Comparison of ENCODE assay signal across 12 mouse cellular contexts in genomic region chr17:86323909-86324686, GRCm38 (mm10).
DNase-seq lines count a peak whose midpoint lies in the region; ATAC-seq and TF ChIP-seq lines count a peak whose summit lies in the region.
"Had no signal": no experiment of that assay in that cellular context is flagged by ENCODE, and none has a peak within 500 bp of the region (broad histone marks: within the 10 kb centered on the region; RNA-seq: fewer than 3 reads in every experiment).

No protein-coding gene starts in this region.

- TF ChIP-seq CTCF in midbrain, postnatal 0 days (IDR thresholded peaks at IDR 0.05) = no peak

- H3K4me3 ChIP-seq in hindbrain, embryonic 10.5 days = no peak overlapping the region
- no peak overlapping the region for H3K4me3 ChIP-seq in hindbrain, embryonic 16.5 days (ENCODE audit: low read length)
- H3K4me3 ChIP-seq in midbrain, embryonic 11.5 days (ENCODE audit: low read depth, low read length) = no peak overlapping the region
- H3K4me3 ChIP-seq in midbrain, postnatal 0 days (ENCODE audit: low read depth, low read length) = no peak overlapping the region
- no peak overlapping the region for H3K4me3 ChIP-seq in embryonic facial prominence, embryonic 10.5 days
- H3K4me3 ChIP-seq: midbrain, embryonic 15.5 days had no signal

- no peaks in the 10 kb centered on the region for H3K36me3 ChIP-seq in hindbrain, embryonic 10.5 days
- no peaks in the 10 kb centered on the region for H3K36me3 ChIP-seq in hindbrain, embryonic 16.5 days (ENCODE audit: control insufficient read depth, insufficient read depth, low read length)
- no peaks in the 10 kb centered on the region for H3K36me3 ChIP-seq in midbrain, embryonic 11.5 days (ENCODE audit: control insufficient read depth, insufficient read depth, low read length)
- no peaks in the 10 kb centered on the region for H3K36me3 ChIP-seq in midbrain, postnatal 0 days (ENCODE audit: insufficient read depth, low read length)
- no peaks in the 10 kb centered on the region for H3K36me3 ChIP-seq in embryonic facial prominence, embryonic 10.5 days (replicated peaks)
- H3K36me3 ChIP-seq: midbrain, embryonic 15.5 days had no signal

- peak overlapping the region; percentile 76 for H3K27ac ChIP-seq in hindbrain, embryonic 10.5 days
- H3K27ac ChIP-seq in hindbrain, embryonic 16.5 days (ENCODE audit: low read depth, low read length) = no peak overlapping the region
- H3K27ac ChIP-seq in midbrain, embryonic 11.5 days (ENCODE audit: low read depth, low read length) = 0 out of 2 replicates have a peak overlapping the region, but pooled peaks have one; percentile 9
- H3K27ac ChIP-seq in midbrain, postnatal 0 days (ENCODE audit: low read depth, low read length) = no peak overlapping the region
- peak overlapping the region; percentile 44; the same call in 1 of the 2 replicates for H3K27ac ChIP-seq in embryonic facial prominence, embryonic 10.5 days (replicated peaks)
- H3K27ac ChIP-seq: midbrain, embryonic 15.5 days had no signal

- 62% methylated on average over 6 of the region's 6 CpGs for WGBS in hindbrain, embryonic 10.5 days
- 41% methylated on average over 6 of the region's 6 CpGs for WGBS in hindbrain, embryonic 16.5 days
- 80% methylated on average over 6 of the region's 6 CpGs for WGBS in midbrain, embryonic 11.5 days
- WGBS in midbrain, postnatal 0 days = 66% methylated on average over 6 of the region's 6 CpGs
- 68% methylated on average over 6 of the region's 6 CpGs for WGBS in embryonic facial prominence, embryonic 10.5 days

- no peak overlapping the region for H3K9ac ChIP-seq in hindbrain, embryonic 16.5 days (ENCODE audit: low read depth, low read length)
- H3K9ac ChIP-seq in midbrain, embryonic 11.5 days (ENCODE audit: low read length) = no peak overlapping the region
- no peak overlapping the region for H3K9ac ChIP-seq in midbrain, postnatal 0 days (replicated peaks; ENCODE audit: low read length, poor library complexity, severe bottlenecking)
- H3K9ac ChIP-seq: midbrain, embryonic 15.5 days had no signal

- no peak overlapping the region for H3K4me2 ChIP-seq in hindbrain, embryonic 16.5 days (ENCODE audit: low read length)
- no peak overlapping the region for H3K4me2 ChIP-seq in midbrain, embryonic 11.5 days
- H3K4me2 ChIP-seq in midbrain, postnatal 0 days (ENCODE audit: low read depth, low read length, poor library complexity, severe bottlenecking) = no peak overlapping the region
- H3K4me2 ChIP-seq: midbrain, embryonic 15.5 days had no signal

- no peak for ATAC-seq in hindbrain, embryonic 16.5 days
- ATAC-seq in midbrain, embryonic 11.5 days (ENCODE audit: low FRiP score) = 0 out of 2 replicates have a peak, but pooled peaks have one; percentile 22
- ATAC-seq in midbrain, postnatal 0 days (ENCODE audit: low FRiP score) = no peak
- ATAC-seq: forebrain, embryonic 16.5 days; midbrain, embryonic 15.5 days had no signal

- peaks cover 48% of the 10 kb centered on the region for H3K4me1 ChIP-seq in hindbrain, embryonic 10.5 days (replicated peaks)
- peaks cover 5% of the 10 kb centered on the region; the same call in 1 of the 2 replicates for H3K4me1 ChIP-seq in hindbrain, embryonic 16.5 days (ENCODE audit: control insufficient read depth, insufficient read depth, low read depth, low read length)
- H3K4me1 ChIP-seq in midbrain, embryonic 11.5 days (ENCODE audit: control insufficient read depth, insufficient read depth, low read length) = no peaks in the 10 kb centered on the region
- no peaks in the 10 kb centered on the region for H3K4me1 ChIP-seq in midbrain, postnatal 0 days (ENCODE audit: insufficient read depth, low read length)
- H3K4me1 ChIP-seq in embryonic facial prominence, embryonic 10.5 days = peaks cover 46% of the 10 kb centered on the region

- no peaks in the 10 kb centered on the region for H3K9me3 ChIP-seq in hindbrain, embryonic 10.5 days
- H3K9me3 ChIP-seq in hindbrain, embryonic 16.5 days (ENCODE audit: control insufficient read depth, low read length) = no peaks in the 10 kb centered on the region
- H3K9me3 ChIP-seq in midbrain, embryonic 11.5 days (ENCODE audit: control insufficient read depth, low read length) = no peaks in the 10 kb centered on the region
- no peaks in the 10 kb centered on the region for H3K9me3 ChIP-seq in midbrain, postnatal 0 days (ENCODE audit: low read length)
- no peaks in the 10 kb centered on the region for H3K9me3 ChIP-seq in embryonic facial prominence, embryonic 10.5 days
- H3K9me3 ChIP-seq: midbrain, embryonic 15.5 days had no signal

- H3K27me3 ChIP-seq in hindbrain, embryonic 10.5 days (ENCODE audit: insufficient read depth, poor library complexity, severe bottlenecking) = no peaks in the 10 kb centered on the region
- H3K27me3 ChIP-seq in hindbrain, embryonic 16.5 days (replicated peaks; ENCODE audit: control insufficient read depth, insufficient read depth, low read length) = no peaks in the 10 kb centered on the region
- no peaks in the 10 kb centered on the region for H3K27me3 ChIP-seq in midbrain, embryonic 11.5 days (ENCODE audit: control insufficient read depth, insufficient read depth, low read length)
- no peaks in the 10 kb centered on the region for H3K27me3 ChIP-seq in midbrain, postnatal 0 days (ENCODE audit: insufficient read depth, low read length)
- H3K27me3 ChIP-seq in embryonic facial prominence, embryonic 10.5 days (replicated peaks; ENCODE audit: low read depth, poor library complexity, severe bottlenecking) = no peaks in the 10 kb centered on the region
- H3K27me3 ChIP-seq: midbrain, embryonic 15.5 days had no signal

- DNase-seq in hindbrain, embryonic 10.5 days (ENCODE audit: low spot score) = peak; percentile 20
- no peak for DNase-seq in midbrain, embryonic 11.5 days (ENCODE audit: low spot score, missing footprints)
- DNase-seq in midbrain, postnatal 0 days (ENCODE audit: low spot score) = no peak
- DNase-seq in embryonic facial prominence, embryonic 10.5 days (ENCODE audit: low spot score) = no peak
- peak; percentile 28 for DNase-seq in retina, embryonic 14.5 days (ENCODE audit: low spot score)
- no peak for DNase-seq in right cerebral cortex, postnatal 36 days (ENCODE audit: low spot score in 2 of 2)
- DNase-seq: cerebellum, postnatal 14 days; gastrocnemius, postnatal 36 days; liver had no signal

Comparison
In these comparisons a context has a peak if more than half of its experiments do, and no peak if none do; other contexts are left out.
1. H3K27ac ChIP-seq: peak in hindbrain, embryonic 10.5 days (single experiment), midbrain, embryonic 11.5 days (single experiment) and embryonic facial prominence, embryonic 10.5 days (single experiment); none in hindbrain, embryonic 16.5 days (single experiment) and midbrain, postnatal 0 days (single experiment).
2. DNase-seq: peak in hindbrain, embryonic 10.5 days (single experiment) and retina, embryonic 14.5 days (single experiment); none in midbrain, embryonic 11.5 days (single experiment), midbrain, postnatal 0 days (single experiment), embryonic facial prominence, embryonic 10.5 days (single experiment) and right cerebral cortex, postnatal 36 days (0 of 2).